Mouse (Mus musculus) embryo, embryonic 11.5 days (tissue): ENCODE measurements around the gene Bcl11b.

Experiments
- DNase-seq: peaks from one replicate; pipeline ENCODE4 v3.0.0-alpha.2; 2012; ENCODE audit warnings: low read depth, low spot score

The Bcl11b gene

GRCm38 (mm10) chr12:107934831-107935437 is 68.5 kb downstream of the Bcl11b start:
- DNase-seq = no peak

GRCm38 (mm10) chr12:107932140-107932539 is 71.3 kb downstream of the Bcl11b start:
- DNase-seq = no peak

- no peak for DNase-seq
Observed at GRCm38 (mm10) chr12:107931476-107931875, 71.9 kb downstream of the Bcl11b start.

GRCm38 (mm10) chr12:107930611-107931350 is 72.6 kb downstream of the Bcl11b start:
- DNase-seq = no peak

- no peak for DNase-seq
Observed at GRCm38 (mm10) chr12:107928905-107929304, 74.5 kb downstream of the Bcl11b start.

GRCm38 (mm10) chr12:107928464-107928901 is 74.9 kb downstream of the Bcl11b start:
- no peak for DNase-seq

- DNase-seq = no peak
Observed at GRCm38 (mm10) chr12:107927961-107928431, 75.4 kb downstream of the Bcl11b start.

- DNase-seq = no peak
Observed at GRCm38 (mm10) chr12:107926074-107926855, 77.1 kb downstream of the Bcl11b start.

- DNase-seq = no peak
Observed at GRCm38 (mm10) chr12:107924696-107925095, 78.7 kb downstream of the Bcl11b start.

- no peak for DNase-seq
Observed at GRCm38 (mm10) chr12:107923963-107924362, 79.4 kb downstream of the Bcl11b start.

- no peak for DNase-seq
Observed at GRCm38 (mm10) chr12:107922180-107922579, 81.2 kb downstream of the Bcl11b start.

- DNase-seq = no peak
Observed at GRCm38 (mm10) chr12:107921566-107921965, 81.8 kb downstream of the Bcl11b start.

GRCm38 (mm10) chr12:107921154-107921553 is 82.2 kb downstream of the Bcl11b start:
- DNase-seq = no peak

GRCm38 (mm10) chr12:107920716-107921115 is 82.7 kb downstream of the Bcl11b start:
- DNase-seq = no peak

- no peak for DNase-seq
Observed at GRCm38 (mm10) chr12:107920076-107920475, 83.3 kb downstream of the Bcl11b start.

- DNase-seq = no peak
Observed at GRCm38 (mm10) chr12:107918779-107919178, 84.6 kb downstream of the Bcl11b start.

GRCm38 (mm10) chr12:107916008-107916407 is 87.4 kb downstream of the Bcl11b start:
- DNase-seq = no peak

GRCm38 (mm10) chr12:107915396-107915795 is 88.0 kb downstream of the Bcl11b start:
- DNase-seq = no peak

- DNase-seq = no peak
Observed at GRCm38 (mm10) chr12:107908826-107909225, 94.6 kb downstream of the Bcl11b start.

- no peak for DNase-seq
Observed at GRCm38 (mm10) chr12:107905333-107905732, 98.1 kb downstream of the Bcl11b start.

- DNase-seq = no peak
Observed at GRCm38 (mm10) chr12:107904457-107904856, 98.9 kb downstream of the Bcl11b start.

GRCm38 (mm10) chr12:107903949-107904348 is 99.5 kb downstream of the Bcl11b start:
- no peak for DNase-seq
